Mouse (Mus musculus) heart, postnatal 10 days (tissue): ENCODE data around the gene Actrt2. TPM values are rescaled to one million over a fixed set of nuclear protein-coding genes. Genes with fewer than 3 reads are reported as not detected.

ENCODE experiments used
- DNase-seq, 2 experiments: peaks; one replicate each; pipeline ENCODE4 v3.0.0; 2021
- intact Hi-C: fragments of 180-260 bp; cut with DNase I; formaldehyde crosslinking; loops from one replicate; pipeline ENCODE4 v1.15.1; 2025
- total RNA-seq, 2 experiments: library from RNA; stranded (reverse); gene quantifications; 2 replicates each; pipeline ENCODE4 v1.2.3; 2021

Actrt2 gene
- total RNA-seq, 2 experiments from 2014 or later: not detected

DNA sequence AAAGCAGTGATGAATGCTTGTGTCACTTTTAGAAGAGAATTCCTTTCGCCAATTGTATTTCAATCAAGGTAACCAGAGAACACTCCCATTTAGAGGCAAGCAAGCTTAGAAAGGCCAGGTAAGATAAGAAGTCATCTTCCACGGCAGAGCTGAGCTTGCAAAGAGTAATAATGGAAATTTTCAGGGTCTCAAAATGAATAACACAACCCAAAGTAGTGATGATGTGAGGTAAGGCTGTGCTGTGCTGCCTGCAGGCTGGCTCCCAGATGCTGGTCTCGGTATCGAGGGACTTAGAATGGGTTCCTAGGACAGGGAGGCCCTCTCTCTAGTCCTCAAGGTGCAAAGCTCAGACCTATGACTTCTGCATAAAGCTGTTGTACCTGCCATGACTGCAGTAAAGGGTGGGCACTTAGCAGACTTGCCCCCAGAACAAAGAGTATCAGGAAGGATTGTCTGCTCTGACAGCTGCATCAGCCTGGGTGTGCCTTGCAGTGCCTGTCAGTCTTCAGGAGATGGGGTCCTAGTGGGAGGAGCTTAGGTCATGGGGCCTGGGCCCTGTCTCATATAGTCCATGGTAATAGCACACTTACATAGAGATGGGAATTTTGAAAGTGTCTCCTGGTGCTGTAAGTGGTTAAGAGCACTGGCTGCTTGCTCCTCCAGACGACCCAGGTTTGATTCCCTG is 15.5 kb upstream of the Actrt2 start:
- DNase-seq: no peak
- intact Hi-C loops: no loop called here

DNA sequence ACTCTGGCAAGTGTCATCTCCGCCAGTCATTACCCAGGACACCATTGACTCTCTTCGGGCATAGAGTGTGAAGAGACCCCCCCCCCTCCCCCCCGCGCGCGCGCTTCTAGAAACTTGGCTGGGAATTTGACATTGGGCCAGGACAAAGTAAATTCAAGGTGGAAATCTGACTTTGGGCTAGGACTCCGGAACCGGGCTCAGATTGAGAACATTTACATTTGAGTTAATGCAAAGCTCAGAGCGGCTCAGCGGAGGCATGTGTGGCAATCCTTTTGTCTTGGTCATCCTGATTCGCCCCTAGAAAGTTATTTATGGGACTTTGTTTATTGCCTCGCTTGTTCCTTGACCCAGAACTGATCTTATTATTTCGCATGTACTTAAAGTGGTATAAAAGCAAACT is 14.6 kb upstream of the Actrt2 start:
- no peak for DNase-seq
- intact Hi-C loops: no loop called here

- intact Hi-C loops: no loop called here
- no peak for DNase-seq
Measured at GRCm38 (mm10) chr4:154675441-154676000, 7.9 kb upstream of the Actrt2 start.

GRCm38 (mm10) chr4:154674966-154675365 is 7.3 kb upstream of the Actrt2 start:
- no peak for DNase-seq
- intact Hi-C loops: loop anchor here (1.0 kb wide), 1 partner anchor 346 kb away; no protein-coding TSS in a partner anchor

GRCm38 (mm10) chr4:154674541-154674940 is 6.9 kb upstream of the Actrt2 start:
- DNase-seq: peak; percentile 63 to 82
- intact Hi-C loops: loop anchor here (1.0 kb wide), 1 partner anchor 345 kb away; no protein-coding TSS in a partner anchor

- no peak for DNase-seq
- intact Hi-C loops: loop anchor here (1.0 kb wide), 1 partner anchor 345 kb away; no protein-coding TSS in a partner anchor
Measured at GRCm38 (mm10) chr4:154673986-154674385, 6.3 kb upstream of the Actrt2 start.

DNA sequence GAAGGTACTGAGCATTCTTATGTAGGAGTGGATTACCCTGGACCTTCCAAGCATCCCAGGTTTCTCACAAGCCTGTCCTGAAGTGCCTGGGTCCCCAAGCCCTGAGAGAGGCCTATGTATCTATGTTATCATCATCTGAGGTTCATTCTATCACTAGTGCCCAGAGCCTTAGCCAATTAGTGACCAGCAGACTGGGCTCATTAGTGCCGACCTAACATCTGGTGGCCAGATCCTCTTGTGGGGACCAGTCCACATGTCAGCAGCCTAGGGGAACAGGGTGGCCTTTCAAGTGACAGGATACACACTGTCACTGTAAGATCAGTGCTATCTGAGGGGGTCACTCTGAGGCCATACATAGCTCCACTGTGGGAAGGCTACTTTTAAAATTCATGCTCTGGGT is 4.4 kb upstream of the Actrt2 start:
- DNase-seq: no peak
- intact Hi-C loops: no loop called here

DNA sequence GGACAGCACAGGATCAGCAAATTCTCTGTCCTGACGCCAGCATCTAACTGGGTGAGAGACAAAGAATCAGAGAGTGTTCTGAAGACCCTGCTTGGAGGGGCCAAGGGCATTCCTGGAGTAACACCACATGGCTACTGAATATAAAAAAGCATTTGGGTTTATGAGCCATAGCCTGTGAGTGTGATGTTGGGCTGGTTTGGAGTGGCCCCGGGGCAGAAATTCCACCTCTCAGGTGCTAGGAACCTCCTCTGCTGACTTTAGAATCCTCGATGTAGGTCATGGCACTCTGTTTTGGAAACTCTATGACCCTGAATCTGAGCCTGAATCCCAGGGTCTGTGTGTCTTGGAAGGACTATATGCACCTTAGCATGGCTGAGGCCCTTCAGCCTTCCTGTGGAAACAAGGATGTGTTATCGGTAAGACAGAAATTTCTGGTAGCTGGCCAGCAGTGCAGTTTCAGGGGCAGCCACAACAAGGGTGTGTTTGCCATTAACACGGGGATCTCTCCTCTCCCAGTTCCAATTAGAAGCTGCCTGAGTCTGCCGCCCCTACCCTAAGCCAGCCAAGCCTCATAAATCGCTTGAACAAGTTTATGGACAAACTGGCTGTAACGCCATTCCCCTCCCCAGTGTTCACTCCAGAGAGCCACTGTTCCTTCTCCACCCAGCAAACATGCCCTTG is 3.7 kb upstream of the Actrt2 start:
- DNase-seq: no peak
- intact Hi-C loops: no loop called here

DNA sequence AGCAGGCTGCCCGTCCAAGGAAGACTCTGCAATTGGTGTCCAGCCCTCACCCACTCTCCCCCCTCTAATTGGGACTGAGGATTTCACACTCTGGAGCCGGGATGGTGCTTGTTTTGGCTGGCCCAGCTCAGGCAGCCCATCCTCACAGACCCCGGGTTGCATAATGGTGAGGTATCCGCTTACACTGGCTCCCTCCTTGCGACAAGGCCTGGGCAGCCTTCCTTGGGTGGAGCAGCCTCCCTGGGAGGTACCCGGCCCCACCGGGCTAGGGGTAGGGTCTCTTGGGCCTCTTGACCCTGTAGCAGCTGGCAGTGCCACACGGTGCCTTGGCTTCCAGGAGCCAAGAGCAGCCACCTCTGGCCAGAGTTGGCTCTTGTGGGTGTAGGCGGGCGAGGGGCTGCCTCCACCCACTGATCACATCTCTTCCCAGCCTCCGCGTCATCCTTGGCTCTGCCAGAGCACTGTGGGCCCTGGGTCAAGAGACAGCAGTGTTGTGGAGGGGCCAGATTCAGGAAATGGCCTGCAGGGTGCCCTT is 4.9 kb downstream of the Actrt2 start:
- intact Hi-C loops: no loop called here
- DNase-seq: no peak

- intact Hi-C loops: no loop called here
- no peak for DNase-seq
Measured at GRCm38 (mm10) chr4:154661256-154661655, 6.4 kb downstream of the Actrt2 start.

DNA sequence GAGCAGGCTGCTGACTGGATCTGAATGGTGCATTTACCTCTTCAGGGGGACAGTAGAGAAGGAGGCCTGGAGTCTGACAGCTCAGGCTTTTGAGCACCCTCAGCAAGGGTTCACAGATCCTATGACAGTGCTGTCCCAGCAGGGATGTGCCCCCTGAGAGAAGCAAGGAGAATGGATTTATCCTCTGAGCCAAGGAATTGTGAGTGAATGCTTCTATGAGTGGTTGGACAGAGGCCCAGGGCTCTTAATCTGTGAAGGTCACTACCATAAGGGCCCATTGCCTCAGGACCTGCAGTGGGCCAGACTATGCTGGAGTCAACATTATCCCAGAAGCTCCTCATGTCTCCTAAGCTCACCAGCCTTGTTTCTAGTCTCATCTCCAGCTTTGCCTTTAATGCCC is 7.6 kb downstream of the Actrt2 start:
- peak; percentile 28 to 36 for DNase-seq
- intact Hi-C loops: no loop called here

DNA sequence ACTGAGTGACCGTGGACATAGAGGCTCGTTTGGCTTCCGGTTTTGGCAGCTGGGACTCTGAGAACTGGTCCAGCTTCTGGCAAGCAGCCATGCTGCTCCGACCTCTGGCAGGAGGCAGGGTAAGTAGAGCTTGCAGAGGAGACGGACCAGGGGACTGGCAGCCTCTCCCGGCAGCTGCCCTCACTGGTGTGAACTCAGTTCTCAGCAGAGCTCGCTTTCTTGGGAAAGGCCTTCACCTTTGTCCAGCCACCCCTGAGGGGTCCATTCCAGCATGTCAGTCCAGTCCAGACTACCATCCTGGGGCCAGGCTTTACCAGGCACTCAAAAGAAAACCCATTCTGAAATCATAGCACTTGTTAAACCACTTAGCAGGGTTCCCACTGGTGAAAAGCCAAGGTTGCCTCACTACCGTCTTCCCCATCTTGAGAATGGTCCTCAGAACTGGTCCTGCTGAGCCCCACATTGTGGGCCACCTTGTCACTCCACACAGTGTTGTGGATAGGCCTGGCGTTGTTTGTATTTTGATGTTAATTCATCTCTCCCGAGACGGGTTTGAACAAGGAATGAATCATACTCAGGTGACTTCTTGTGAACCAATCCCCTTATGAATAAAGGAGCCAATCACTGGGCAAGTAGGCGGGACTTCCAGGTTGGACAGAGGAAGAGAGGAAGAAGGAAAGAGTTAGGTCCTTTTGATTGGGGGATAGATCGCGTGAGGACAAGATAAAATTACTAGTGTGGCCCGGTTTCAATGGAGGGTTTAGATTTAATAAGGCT is 12.3 kb downstream of the Actrt2 start:
- DNase-seq: peak; percentile 42 to 45
- intact Hi-C loops: no loop called here

GRCm38 (mm10) chr4:154652494-154652893 is 15.2 kb downstream of the Actrt2 start:
- intact Hi-C loops: no loop called here
- no peak for DNase-seq

DNA sequence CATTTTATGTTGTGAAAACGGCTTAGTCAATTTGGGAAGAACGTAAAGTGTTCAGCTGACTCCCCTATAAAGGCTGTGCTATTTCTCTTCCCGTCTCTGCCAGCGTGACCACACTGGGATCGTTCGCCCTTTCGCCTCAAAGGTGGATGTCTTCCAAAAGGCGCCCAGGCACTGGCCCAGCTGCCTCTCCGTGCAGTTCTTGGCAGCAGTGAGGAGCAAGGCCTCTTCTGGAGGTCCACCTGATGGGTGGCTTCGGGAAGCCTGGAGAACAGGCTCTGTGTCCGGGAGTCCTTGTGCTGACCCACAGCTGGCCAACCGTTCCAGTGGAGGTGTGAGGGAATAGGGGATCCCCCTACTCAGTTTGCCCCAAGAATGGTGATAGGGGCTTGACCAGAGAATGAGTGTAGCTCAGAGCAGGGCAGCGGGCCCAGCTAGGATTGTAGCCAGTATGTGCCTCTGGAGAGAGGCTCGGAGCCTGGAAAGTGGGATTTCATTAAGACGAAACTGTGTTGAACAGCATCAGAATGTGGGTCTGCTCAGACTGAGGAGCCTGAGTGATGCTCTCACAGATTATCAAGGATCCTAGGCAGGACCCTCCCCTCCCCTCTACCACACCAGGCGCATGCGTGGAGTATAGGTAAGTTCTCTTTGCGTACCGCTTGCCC is 18.5 kb downstream of the Actrt2 start:
- DNase-seq: peak; percentile 83 to 90
- intact Hi-C loops: no loop called here

- intact Hi-C loops: no loop called here
- DNase-seq: no peak
Measured at GRCm38 (mm10) chr4:154642496-154642895, 25.2 kb downstream of the Actrt2 start.

- intact Hi-C loops: no loop called here
- no peak for DNase-seq
Measured at GRCm38 (mm10) chr4:154641296-154642110, 26.2 kb downstream of the Actrt2 start.

- intact Hi-C loops: no loop called here
Measured at GRCm38 (mm10) chr4:154640443-154641295, 27.0 kb downstream of the Actrt2 start.

More at GRCm38 (mm10) chr4:154640443-154641295, 27.0 kb downstream of the Actrt2 start:
- no peak for DNase-seq
